Mouse (Mus musculus) layer of hippocampus, adult 2 months (tissue): Measurements from ENCODE around the gene Atp8a1. TPM values are rescaled to one million over a fixed set of nuclear protein-coding genes. Genes with fewer than 3 reads are reported as not detected.

Experiments used
- DNase-seq, 2 experiments: peaks; one replicate each; pipeline ENCODE4 v3.0.0; 2022; ENCODE audit warnings: low spot score in 2 of 2
- H3K27ac ChIP-seq: fragments of 200-600 bp; 2 replicates; pipeline ENCODE4 v1.8.1; 2022
- H3K4me3 ChIP-seq: fragments of 200-600 bp; 2 replicates; pipeline ENCODE4 v1.8.1; 2022; ENCODE audit warnings: mild to moderate bottlenecking
- CTCF ChIP-seq: fragments of 200-600 bp; conservative IDR thresholded peaks from 2 replicates; pipeline ENCODE4 v1.8.1; 2022; ENCODE audit warnings: antibody characterized with exemption, mild to moderate bottlenecking, moderate library complexity
- microRNA-seq, 2 experiments: library from miRNA; unstranded; fragments of <30 nt; microRNA quantifications; one replicate each; pipeline ENCODE4 v1.2.0; 2021
- total RNA-seq, 2 experiments: library from RNA; stranded (reverse); gene quantifications; 2 replicates each; pipeline ENCODE4 v1.2.3; 2021

Gene Atp8a1
- total RNA-seq, 2 experiments from 2014 or later: 175 to 184 TPM

DNA sequence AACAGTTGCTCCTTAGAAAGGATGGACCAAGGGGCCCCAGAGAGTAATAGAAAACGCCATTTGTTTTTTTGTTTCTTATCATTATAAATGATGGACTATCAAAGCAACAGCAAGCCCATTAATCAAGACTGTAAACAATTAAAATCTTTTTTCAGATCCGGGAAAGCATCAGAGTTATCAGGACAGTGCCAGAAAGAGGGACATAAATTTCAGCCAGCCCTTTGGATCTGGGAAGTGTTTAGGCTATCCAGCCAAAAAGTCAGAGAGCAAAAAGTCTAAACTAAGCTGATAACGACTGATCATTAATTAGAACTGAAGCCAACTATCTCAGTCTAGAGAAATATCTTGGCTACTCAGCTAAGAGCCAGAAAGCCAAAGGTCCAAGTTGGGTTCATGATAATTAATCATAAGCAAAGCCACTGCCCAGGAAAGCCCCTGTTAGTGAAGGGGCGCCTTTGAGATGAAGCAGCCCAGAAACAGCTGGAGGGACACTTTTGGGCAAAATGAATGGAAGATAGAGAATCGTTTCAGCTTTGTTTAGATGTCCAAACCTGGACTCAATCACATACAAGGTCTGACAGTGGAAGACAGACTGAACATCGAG, 274.6 kb downstream of the Atp8a1 start:
- DNase-seq: no peak
- TF ChIP-seq CTCF: no peak
- H3K4me3 ChIP-seq: no peak overlapping the region
- no peak overlapping the region for H3K27ac ChIP-seq

Small RNA genes within 50 kb of the gene (microRNA-seq; reads per million reads assigned to microRNA genes)
- gene Gm23617: 0 reads per million in 2 experiments

Other genes with a start within 250 kb of the Atp8a1 start
- gene Shisa3, start 239.6 kb downstream of the Atp8a1 start, total RNA-seq: 1 to 10 TPM in 1 of 2 experiments, under 1 TPM in 1; 0.52 to 1.2 TPM
- gene Gm5108, start 94.2 kb upstream of the Atp8a1 start, total RNA-seq: not detected
- gene Gm21905, start 99.0 kb upstream of the Atp8a1 start, total RNA-seq: not detected
- gene Grxcr1, start 184.4 kb upstream of the Atp8a1 start, total RNA-seq: not detected